In the genomic region with DNA sequence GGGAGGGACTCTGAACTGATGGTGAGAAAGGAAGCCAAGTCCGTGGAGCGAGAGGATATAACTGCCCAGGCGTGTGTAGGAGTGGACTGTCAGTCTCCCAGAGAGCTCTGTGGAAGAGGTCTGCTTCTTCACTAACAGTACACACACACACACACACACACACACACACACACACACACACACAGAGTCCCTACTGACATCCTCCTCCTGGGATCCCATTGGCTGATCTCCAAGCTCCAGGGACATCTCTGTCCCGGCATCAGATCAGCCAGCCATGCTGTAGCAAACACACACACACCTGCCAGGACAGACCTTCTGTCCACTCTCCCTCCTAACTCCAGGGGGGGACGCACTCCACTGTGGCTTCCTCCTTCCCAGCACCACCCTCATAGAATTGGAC, we compare ENCODE assay signal across 13 mouse cellular contexts.
DNase-seq lines count a peak whose midpoint lies in the region; ATAC-seq lines count a peak whose summit lies in the region.
"Had no signal": no experiment of that assay in that cellular context is flagged by ENCODE, and none has a peak within 500 bp of the region (broad histone marks: within the 10 kb centered on the region; RNA-seq: fewer than 3 reads in every experiment).

No protein-coding gene starts in this region.

- H3K9me3 ChIP-seq in forebrain, embryonic 10.5 days: no peaks in the 10 kb centered on the region
- no peaks in the 10 kb centered on the region for H3K9me3 ChIP-seq in forebrain, embryonic 16.5 days (ENCODE audit: control insufficient read depth, low read length)
- H3K9me3 ChIP-seq in midbrain, embryonic 12.5 days: no peaks in the 10 kb centered on the region
- no peaks in the 10 kb centered on the region for H3K9me3 ChIP-seq in midbrain, embryonic 16.5 days (replicated peaks; ENCODE audit: control insufficient read depth, low read length, poor library complexity, severe bottlenecking)
- H3K9me3 ChIP-seq in hindbrain, embryonic 12.5 days (replicated peaks): no peaks in the 10 kb centered on the region
- no peaks in the 10 kb centered on the region for H3K9me3 ChIP-seq in neural tube, embryonic 13.5 days
- H3K9me3 ChIP-seq: liver, embryonic 12.5 days had no signal

- 63% methylated on average over 5 of the region's 5 CpGs for WGBS in forebrain, embryonic 10.5 days
- WGBS in forebrain, embryonic 16.5 days: 36% methylated on average over 5 of the region's 5 CpGs
- 70% methylated on average over 5 of the region's 5 CpGs for WGBS in midbrain, embryonic 12.5 days
- WGBS in midbrain, embryonic 16.5 days: 53% methylated on average over 5 of the region's 5 CpGs
- 41% methylated on average over 5 of the region's 5 CpGs for WGBS in hindbrain, embryonic 12.5 days
- WGBS in neural tube, embryonic 13.5 days: 44% methylated on average over 5 of the region's 5 CpGs

- peak overlapping the region; percentile 12; the same call in 1 of the 2 replicates for H3K4me3 ChIP-seq in forebrain, embryonic 10.5 days
- H3K4me3 ChIP-seq in forebrain, embryonic 16.5 days (replicated peaks; ENCODE audit: low read length): no peak overlapping the region
- H3K4me3 ChIP-seq in midbrain, embryonic 12.5 days: no peak overlapping the region
- no peak overlapping the region for H3K4me3 ChIP-seq in midbrain, embryonic 16.5 days (ENCODE audit: low read depth, low read length)
- no peak overlapping the region for H3K4me3 ChIP-seq in hindbrain, embryonic 12.5 days
- H3K4me3 ChIP-seq in neural tube, embryonic 13.5 days: no peak overlapping the region
- H3K4me3 ChIP-seq: liver, embryonic 12.5 days had no signal

- H3K9ac ChIP-seq in forebrain, embryonic 16.5 days (replicated peaks; ENCODE audit: low read depth, low read length): no peak overlapping the region
- H3K9ac ChIP-seq in midbrain, embryonic 12.5 days (replicated peaks): no peak overlapping the region
- H3K9ac ChIP-seq in midbrain, embryonic 16.5 days (ENCODE audit: low read depth, low read length): no peak overlapping the region
- no peak overlapping the region for H3K9ac ChIP-seq in hindbrain, embryonic 12.5 days
- H3K9ac ChIP-seq in neural tube, embryonic 13.5 days: 0 out of 2 replicates have a peak overlapping the region, but pooled peaks have one; percentile 5
- H3K9ac ChIP-seq: liver, embryonic 12.5 days had no signal

- no peak for ATAC-seq in forebrain, embryonic 16.5 days
- ATAC-seq in midbrain, embryonic 12.5 days (ENCODE audit: low FRiP score, low read depth): no peak
- ATAC-seq in midbrain, embryonic 16.5 days: no peak
- ATAC-seq in hindbrain, embryonic 12.5 days (ENCODE audit: low FRiP score): no peak
- ATAC-seq in neural tube, embryonic 13.5 days (ENCODE audit: low read depth): no peak
- ATAC-seq: liver, embryonic 12.5 days had no signal

- peaks cover 33% of the 10 kb centered on the region for H3K27me3 ChIP-seq in forebrain, embryonic 10.5 days (ENCODE audit: poor library complexity, severe bottlenecking)
- H3K27me3 ChIP-seq in forebrain, embryonic 16.5 days (replicated peaks; ENCODE audit: control insufficient read depth, insufficient read depth, low read length): no peaks in the 10 kb centered on the region
- H3K27me3 ChIP-seq in midbrain, embryonic 12.5 days: peaks cover 88% of the 10 kb centered on the region
- peaks cover 3% of the 10 kb centered on the region; the same call in 1 of the 2 replicates for H3K27me3 ChIP-seq in midbrain, embryonic 16.5 days (ENCODE audit: control insufficient read depth, insufficient read depth, low read depth, low read length)
- H3K27me3 ChIP-seq in hindbrain, embryonic 12.5 days: peaks cover 6% of the 10 kb centered on the region; the same call in 1 of the 2 replicates
- no peaks in the 10 kb centered on the region for H3K27me3 ChIP-seq in neural tube, embryonic 13.5 days

- peaks cover 98% of the 10 kb centered on the region for H3K4me1 ChIP-seq in forebrain, embryonic 10.5 days
- peaks cover 57% of the 10 kb centered on the region for H3K4me1 ChIP-seq in forebrain, embryonic 16.5 days (replicated peaks; ENCODE audit: control insufficient read depth, insufficient read depth, low read length)
- H3K4me1 ChIP-seq in midbrain, embryonic 12.5 days: peaks cover 72% of the 10 kb centered on the region
- H3K4me1 ChIP-seq in midbrain, embryonic 16.5 days (ENCODE audit: control insufficient read depth, insufficient read depth, low read length): peaks cover 5% of the 10 kb centered on the region; the same call in 1 of the 2 replicates
- peaks cover 91% of the 10 kb centered on the region for H3K4me1 ChIP-seq in hindbrain, embryonic 12.5 days
- peaks cover 95% of the 10 kb centered on the region for H3K4me1 ChIP-seq in neural tube, embryonic 13.5 days (replicated peaks)
- H3K4me1 ChIP-seq: liver, embryonic 12.5 days had no signal

- DNase-seq in forebrain, embryonic 10.5 days (ENCODE audit: extremely low spot score, low spot score): no peak
- no peak for DNase-seq in spleen, postnatal 14 days (ENCODE audit: low spot score in 2 of 2)
- no peak for DNase-seq in spleen, postnatal 10 days (ENCODE audit: low spot score in 2 of 2)
- DNase-seq: adrenal gland, postnatal 14 days; kidney, adult 9 months; layer of hippocampus, postnatal 36 days; thymus, postnatal 4 days had no signal

- H3K36me3 ChIP-seq in forebrain, embryonic 10.5 days (replicated peaks): no peaks in the 10 kb centered on the region
- no peaks in the 10 kb centered on the region for H3K36me3 ChIP-seq in forebrain, embryonic 16.5 days (ENCODE audit: control insufficient read depth, insufficient read depth)
- H3K36me3 ChIP-seq in midbrain, embryonic 12.5 days: no peaks in the 10 kb centered on the region
- no peaks in the 10 kb centered on the region for H3K36me3 ChIP-seq in midbrain, embryonic 16.5 days (ENCODE audit: control insufficient read depth, insufficient read depth, low read length)
- H3K36me3 ChIP-seq in hindbrain, embryonic 12.5 days: no peaks in the 10 kb centered on the region
- H3K36me3 ChIP-seq in neural tube, embryonic 13.5 days: no peaks in the 10 kb centered on the region
- H3K36me3 ChIP-seq: liver, embryonic 12.5 days had no signal

- peak overlapping the region; percentile 90 for H3K27ac ChIP-seq in forebrain, embryonic 10.5 days
- H3K27ac ChIP-seq in forebrain, embryonic 16.5 days (ENCODE audit: low read length): no peak overlapping the region
- peak overlapping the region; percentile 39 for H3K27ac ChIP-seq in midbrain, embryonic 12.5 days (replicated peaks)
- H3K27ac ChIP-seq in midbrain, embryonic 16.5 days (ENCODE audit: low read length): no peak overlapping the region
- H3K27ac ChIP-seq in hindbrain, embryonic 12.5 days: peak overlapping the region; percentile 81
- peak overlapping the region; percentile 65 for H3K27ac ChIP-seq in neural tube, embryonic 13.5 days (replicated peaks)
- H3K27ac ChIP-seq: liver, embryonic 12.5 days had no signal

- no peak overlapping the region for H3K4me2 ChIP-seq in forebrain, embryonic 16.5 days (ENCODE audit: low read length)
- no peak overlapping the region for H3K4me2 ChIP-seq in midbrain, embryonic 12.5 days (replicated peaks)
- no peak overlapping the region for H3K4me2 ChIP-seq in midbrain, embryonic 16.5 days (ENCODE audit: low read length)
- peak overlapping the region; percentile 6; the same call in 1 of the 2 replicates for H3K4me2 ChIP-seq in hindbrain, embryonic 12.5 days (replicated peaks)
- peak overlapping the region; percentile 26; the same call in 1 of the 2 replicates for H3K4me2 ChIP-seq in neural tube, embryonic 13.5 days
- H3K4me2 ChIP-seq: liver, embryonic 12.5 days had no signal

Comparison
In these comparisons a context has a peak if more than half of its experiments do, and no peak if none do; other contexts are left out.
1. H3K27ac ChIP-seq: peak in forebrain, embryonic 10.5 days (single experiment), midbrain, embryonic 12.5 days (single experiment), hindbrain, embryonic 12.5 days (single experiment) and neural tube, embryonic 13.5 days (single experiment); none in forebrain, embryonic 16.5 days (single experiment) and midbrain, embryonic 16.5 days (single experiment).
2. H3K4me2 ChIP-seq: peak in hindbrain, embryonic 12.5 days (single experiment) and neural tube, embryonic 13.5 days (single experiment); none in forebrain, embryonic 16.5 days (single experiment), midbrain, embryonic 12.5 days (single experiment) and midbrain, embryonic 16.5 days (single experiment).